8 mouse cellular contexts compared by ENCODE assay signal in genomic region chr5:23893864-23894771, GRCm38 (mm10). TPM values are rescaled to one million over a fixed set of nuclear protein-coding genes. Genes with fewer than 3 reads are reported as not detected.
A peak's percentile ranks its signal among the peaks of the same experiment; 100 is the strongest.
DNase-seq lines count a peak whose midpoint lies in the region; ATAC-seq and TF ChIP-seq lines count a peak whose summit lies in the region.

No protein-coding gene starts in this region.

- no peak overlapping the region for H3K4me3 ChIP-seq in lung, embryonic 16.5 days (ENCODE audit: low read length)
- H3K4me3 ChIP-seq in left cerebral cortex, adult 2 months: no peak overlapping the region

- no peaks in the 10 kb centered on the region for H3K36me3 ChIP-seq in lung, embryonic 16.5 days (ENCODE audit: control insufficient read depth, insufficient read depth, low read length)

- H3K9me3 ChIP-seq in lung, embryonic 16.5 days (ENCODE audit: control insufficient read depth, low read length): no peaks in the 10 kb centered on the region

- peak; percentile 19 for DNase-seq in urinary bladder, postnatal 14 days (ENCODE audit: low spot score)
- DNase-seq in urinary bladder, adult 18-20 months (ENCODE audit: low spot score in 2 of 2): no peak
- DNase-seq in cerebellum, adult 9-10 months: peak; percentile 8
- DNase-seq in kidney, adult 8-10 months: peak; percentile 44 to 46
- no peak for DNase-seq in thymus, postnatal 4 days
- no peak for DNase-seq in frontal cortex, postnatal 25 days (ENCODE audit: low spot score in 2 of 2)
- no peak for DNase-seq in left cerebral cortex, adult 2 months (ENCODE audit: extremely low spot score in 1 of 2, low spot score in 2 of 2)

- TF ChIP-seq CTCF in left cerebral cortex, adult 2 months (IDR thresholded peaks at IDR 0.05): no peak

- H3K4me1 ChIP-seq in lung, embryonic 16.5 days (replicated peaks; ENCODE audit: control insufficient read depth, insufficient read depth, low read length): no peaks in the 10 kb centered on the region

- no peak overlapping the region for H3K27ac ChIP-seq in lung, embryonic 16.5 days (ENCODE audit: low read length)
- H3K27ac ChIP-seq in left cerebral cortex, adult 2 months: no peak overlapping the region

- WGBS in lung, embryonic 16.5 days: 54% methylated on average over 11 of the region's 11 CpGs

- H3K27me3 ChIP-seq in lung, embryonic 16.5 days (ENCODE audit: control insufficient read depth, insufficient read depth, low read depth, low read length): no peaks in the 10 kb centered on the region

- ATAC-seq in lung, embryonic 16.5 days (ENCODE audit: low read depth): no peak; the same call in 1 of the 2 replicates

- intact Hi-C loops in left cerebral cortex, adult 2 months (cut with DNase I): no loop called here

- H3K4me2 ChIP-seq in lung, embryonic 16.5 days (ENCODE audit: low read depth, low read length): 0 out of 2 replicates have a peak overlapping the region, but pooled peaks have one; percentile 17

- H3K9ac ChIP-seq in lung, embryonic 16.5 days (ENCODE audit: low read length): no peak overlapping the region

RNA-seq across cellular contexts. Expression of gene Tomm7, which starts 50.2 kb away (rescaled TPM):
- polyA plus RNA-seq in lung, embryonic 16.5 days (2015; fragmentation: Nextera tagmentation; extraction: Ambion mirVana): 113 TPM in 2 replicates
- total RNA-seq in left cerebral cortex, adult 2 months (2021): 10 to 100 TPM; 81.1 to 82.1 TPM

Comparison
In these comparisons a context has a peak if more than half of its experiments do, and no peak if none do; other contexts are left out.
1. DNase-seq: peak in urinary bladder, postnatal 14 days (single experiment), cerebellum, adult 9-10 months (single experiment) and kidney, adult 8-10 months (2 of 2); none in urinary bladder, adult 18-20 months (0 of 2), thymus, postnatal 4 days (single experiment), frontal cortex, postnatal 25 days (0 of 2) and left cerebral cortex, adult 2 months (0 of 2).